Mouse (Mus musculus) stomach, embryonic 16.5 days (tissue): ENCODE measurements around the gene Chrnd. TPM values are rescaled to one million over a fixed set of nuclear protein-coding genes. Genes with fewer than 3 reads are reported as not detected.

Source experiments
- ATAC-seq: fragments of 200-750 bp; cut with Nextera tagmentation; 2 replicates; pipeline ENCODE4 v1.8.0; 2017; ENCODE audit warnings: moderate number of reproducible peaks, moderate TSS enrichment; ENCODE audit not compliant: insufficient read depth, low FRiP score
- H3K27ac ChIP-seq: fragments of 300-500 bp; sonication (generic); 2 replicates; pipeline ENCODE4 v1.5.1; 2014; ENCODE audit warnings: low read length
- H3K27me3 ChIP-seq: fragments of 300-500 bp; sonication (generic); 2 replicates; pipeline ENCODE4 v1.6.1; 2014; ENCODE audit warnings: low read length, control low read depth, mixed read lengths; ENCODE audit not compliant: control insufficient read depth, insufficient read depth
- H3K36me3 ChIP-seq: fragments of 300-500 bp; sonication (generic); 2 replicates; pipeline ENCODE4 v1.6.1; 2014; ENCODE audit warnings: low read length; ENCODE audit not compliant: control insufficient read depth, insufficient read depth
- H3K4me1 ChIP-seq: fragments of 300-500 bp; sonication (generic); 2 replicates; pipeline ENCODE4 v1.6.1; 2014; ENCODE audit warnings: low read length, control low read depth, mixed read lengths; ENCODE audit not compliant: control insufficient read depth, insufficient read depth
- H3K4me2 ChIP-seq: fragments of 300-500 bp; sonication (generic); 2 replicates; pipeline ENCODE4 v1.6.1; 2014; ENCODE audit warnings: low read depth, low read length, mixed read lengths
- H3K4me3 ChIP-seq: fragments of 300-500 bp; sonication (generic); replicated peaks from 2 replicates; pipeline ENCODE4 v1.5.1; 2014; ENCODE audit warnings: mild to moderate bottlenecking, low read length
- H3K9ac ChIP-seq: fragments of 300-500 bp; sonication (generic); 2 replicates; pipeline ENCODE4 v1.6.1; 2014; ENCODE audit warnings: low read length
- H3K9me3 ChIP-seq: fragments of 300-500 bp; sonication (generic); replicated peaks from 2 replicates; pipeline ENCODE4 v1.6.1; 2016; ENCODE audit warnings: low read length, control low read depth; ENCODE audit not compliant: control insufficient read depth
- WGBS: fragments of 180-500 bp; shearing (Covaris S2); extraction: QIAGEN DNeasy Blood & Tissue Kit; methylation state at CpG from one replicate; pipeline ENCODE4 v1.1.7; 2014; 5-methylcytosine and 5-hydroxymethylcytosine counted together
- polyA plus RNA-seq: library from polyadenylated mRNA; unstranded; fragments of >200 nt; fragmentation: Nextera tagmentation; extraction: Ambion mirVana; gene quantifications from 2 replicates; pipeline ENCODE4 v1.2.1, GENCODE M21; 2015

The Chrnd gene
- polyA plus RNA-seq = 0.10 and 2.0 TPM in 2 replicates

DNA sequence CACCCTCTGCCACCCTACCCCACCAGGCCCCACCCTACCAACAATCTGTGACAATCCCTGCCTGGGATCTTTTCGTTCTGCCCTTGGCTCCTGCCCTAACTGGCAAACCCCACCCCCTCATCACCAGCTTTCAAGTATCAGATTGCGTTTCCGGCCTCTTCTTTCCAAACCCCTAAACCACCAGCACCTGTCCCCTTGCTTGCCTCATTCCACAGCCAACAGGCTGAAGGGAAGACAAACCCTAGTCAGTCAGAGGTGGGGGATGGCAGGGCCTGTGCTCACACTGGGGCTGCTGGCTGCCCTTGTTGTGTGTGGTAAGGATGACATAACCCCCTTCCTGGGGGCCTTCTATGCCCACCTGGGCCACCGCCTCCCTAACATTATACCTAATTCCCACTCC, at the start of gene Chrnd:
Chrnd (plus strand) TSS at position 179 of the 400 bp plus-strand sequence.
- H3K27ac ChIP-seq = no peak within 1 kb of the TSS
- H3K9ac ChIP-seq = no peak within 1 kb of the TSS
- ATAC-seq = no peak
- H3K4me1 ChIP-seq = no peaks in the 10 kb centered on the region; the same call in 1 of the 2 replicates
- no peaks in the 10 kb centered on the region for H3K9me3 ChIP-seq
- H3K36me3 ChIP-seq = no peaks in the 10 kb centered on the region
- no peak within 1 kb of the TSS for H3K4me2 ChIP-seq
- peaks cover 21% of the 10 kb centered on the region for H3K27me3 ChIP-seq
- WGBS = 23% methylated on average over 4 of the region's 4 CpGs
- no peak within 1 kb of the TSS for H3K4me3 ChIP-seq

DNA sequence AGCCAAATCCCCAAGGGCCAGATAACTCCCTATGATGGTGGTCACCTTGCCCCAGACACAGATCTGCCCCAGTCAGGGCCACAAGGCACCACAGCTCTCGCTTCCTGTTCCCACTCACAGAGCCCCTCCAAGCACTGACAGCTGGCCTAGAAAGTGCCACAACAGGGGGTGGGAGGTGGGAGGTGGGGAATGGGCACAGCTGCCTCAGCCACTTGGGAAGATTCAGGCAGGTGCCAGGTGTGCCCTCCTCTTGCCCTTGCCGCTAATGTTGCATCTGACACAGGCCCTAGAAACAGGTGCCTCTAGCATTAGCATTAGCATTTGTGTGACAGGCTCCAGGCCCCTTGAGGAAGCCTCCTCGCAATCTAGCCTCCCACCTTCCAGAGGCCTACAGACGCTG, 48.9 kb upstream of the Chrnd start:
- Histone ChIP-seq H3K4me2 (no peak overlapping the region), H3K9ac (no peak overlapping the region), H3K9me3 (no peaks in the 10 kb centered on the region), H3K36me3 (no peaks in the 10 kb centered on the region), H3K27me3 (no peaks in the 10 kb centered on the region), H3K27ac (no peak overlapping the region), H3K4me3 (no peak overlapping the region), H3K4me1 (no peaks in the 10 kb centered on the region)
- ATAC-seq = no peak
- 77% methylated on average over 4 of the region's 4 CpGs for WGBS

DNA sequence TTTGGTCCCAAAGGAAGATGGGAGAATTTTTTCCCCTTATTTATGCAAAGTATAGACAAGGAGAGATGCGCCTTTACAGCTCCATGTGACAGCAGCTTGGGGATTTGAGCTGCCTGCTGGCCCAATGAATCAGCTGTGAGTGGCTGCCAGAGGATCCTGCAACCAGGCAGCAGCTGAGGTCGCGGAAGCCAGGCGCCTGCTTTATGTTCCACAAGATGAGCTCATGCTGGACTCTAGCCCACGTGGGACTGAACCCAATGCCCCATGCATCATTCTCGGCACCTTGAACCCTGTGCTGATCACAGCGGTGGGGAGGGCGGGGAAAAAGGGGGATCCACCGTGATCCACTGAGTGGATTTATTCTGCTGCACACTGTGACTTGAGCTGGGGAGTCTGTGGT, 48.0 kb upstream of the Chrnd start:
- no peaks in the 10 kb centered on the region for H3K4me1 ChIP-seq
- H3K27ac ChIP-seq = no peak overlapping the region
- H3K9ac ChIP-seq = no peak overlapping the region
- WGBS = 48% methylated on average over 9 of the region's 9 CpGs
- peak; percentile 53 for ATAC-seq
- H3K9me3 ChIP-seq = no peaks in the 10 kb centered on the region
- H3K4me2 ChIP-seq = no peak overlapping the region
- H3K4me3 ChIP-seq = no peak overlapping the region
- no peaks in the 10 kb centered on the region for H3K36me3 ChIP-seq
- no peaks in the 10 kb centered on the region for H3K27me3 ChIP-seq

DNA sequence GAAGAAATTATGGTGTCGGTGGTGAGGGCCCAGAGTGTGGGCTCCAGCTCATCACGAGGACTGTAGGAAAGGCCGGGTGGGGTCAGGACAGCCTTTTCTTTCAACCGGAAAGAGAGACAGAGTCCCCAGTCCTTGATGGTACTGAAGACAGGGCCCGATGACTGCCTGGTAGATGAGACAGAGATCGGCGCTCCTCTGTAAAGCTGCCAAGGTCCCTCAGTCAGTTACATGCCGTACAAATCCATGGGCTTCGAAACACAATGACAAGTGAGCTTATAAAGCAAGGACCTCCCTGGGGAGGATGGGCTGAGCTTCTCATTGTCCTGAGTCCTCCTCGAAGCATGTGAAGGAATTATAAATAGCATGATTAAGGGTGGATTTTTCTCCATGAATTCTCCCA, 47.3 kb upstream of the Chrnd start:
- Histone ChIP-seq H3K27me3 (no peaks in the 10 kb centered on the region; the same call in 1 of the 2 replicates), H3K27ac (no peak overlapping the region), H3K4me3 (no peak overlapping the region), H3K4me2 (no peak overlapping the region), H3K9ac (no peak overlapping the region), H3K36me3 (no peaks in the 10 kb centered on the region), H3K9me3 (no peaks in the 10 kb centered on the region), H3K4me1 (no peaks in the 10 kb centered on the region)
- ATAC-seq = no peak
- WGBS = 67% methylated on average over 10 of the region's 10 CpGs

DNA sequence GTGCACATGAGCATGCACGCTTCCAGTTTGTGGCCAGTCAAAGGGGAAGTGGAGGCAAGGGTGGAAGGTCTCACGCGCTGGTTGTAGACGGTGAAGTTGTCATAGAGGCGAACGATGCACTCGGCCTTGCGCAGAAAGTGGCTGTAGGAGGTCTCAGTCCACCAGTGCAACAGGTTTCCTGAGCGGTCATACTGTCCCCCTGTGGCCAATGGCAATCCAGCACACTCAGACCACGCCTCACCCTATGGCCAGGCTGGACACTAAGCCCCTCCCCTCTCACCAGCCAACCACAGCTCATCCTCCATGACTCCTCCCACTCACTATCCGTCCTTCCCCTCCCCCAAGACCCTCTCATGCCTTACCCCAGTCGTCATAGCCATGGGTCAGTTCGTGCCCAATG, 41.0 kb upstream of the Chrnd start:
- H3K4me1 ChIP-seq = no peaks in the 10 kb centered on the region; the same call in 1 of the 2 replicates
- no peaks in the 10 kb centered on the region for H3K9me3 ChIP-seq
- no peak overlapping the region for H3K4me3 ChIP-seq
- no peak for ATAC-seq
- no peak overlapping the region for H3K4me2 ChIP-seq
- H3K9ac ChIP-seq = no peak overlapping the region
- WGBS = 36% methylated on average over 13 of the region's 13 CpGs
- H3K27ac ChIP-seq = no peak overlapping the region
- no peaks in the 10 kb centered on the region for H3K36me3 ChIP-seq
- peaks cover 42% of the 10 kb centered on the region for H3K27me3 ChIP-seq

DNA sequence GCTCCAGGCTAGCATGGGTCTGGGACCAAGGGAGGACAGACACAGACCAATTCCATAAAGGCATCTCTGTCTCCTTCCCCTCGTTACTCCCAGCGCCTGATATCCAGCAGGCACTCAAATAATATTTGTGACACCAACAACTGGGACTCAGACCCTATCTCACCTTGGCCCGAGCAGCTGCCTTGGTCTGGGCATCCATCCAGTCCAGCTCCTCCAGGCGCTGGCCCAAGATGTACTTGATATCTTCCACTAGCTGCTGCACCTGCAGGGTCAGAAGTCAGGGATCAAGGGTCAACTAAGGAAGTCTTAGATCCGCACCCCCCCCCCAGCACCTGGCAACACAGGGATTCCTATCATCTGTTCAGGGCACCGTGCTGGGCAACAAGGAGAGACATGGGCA, 39.1 kb upstream of the Chrnd start:
- H3K36me3 ChIP-seq = no peaks in the 10 kb centered on the region
- H3K9ac ChIP-seq = no peak overlapping the region
- ATAC-seq = no peak
- no peaks in the 10 kb centered on the region; the same call in 1 of the 2 replicates for H3K4me1 ChIP-seq
- no peak overlapping the region for H3K4me3 ChIP-seq
- WGBS = 74% methylated on average over 6 of the region's 6 CpGs
- H3K9me3 ChIP-seq = no peaks in the 10 kb centered on the region
- H3K4me2 ChIP-seq = no peak overlapping the region
- no peak overlapping the region for H3K27ac ChIP-seq
- H3K27me3 ChIP-seq = peaks cover 61% of the 10 kb centered on the region

DNA sequence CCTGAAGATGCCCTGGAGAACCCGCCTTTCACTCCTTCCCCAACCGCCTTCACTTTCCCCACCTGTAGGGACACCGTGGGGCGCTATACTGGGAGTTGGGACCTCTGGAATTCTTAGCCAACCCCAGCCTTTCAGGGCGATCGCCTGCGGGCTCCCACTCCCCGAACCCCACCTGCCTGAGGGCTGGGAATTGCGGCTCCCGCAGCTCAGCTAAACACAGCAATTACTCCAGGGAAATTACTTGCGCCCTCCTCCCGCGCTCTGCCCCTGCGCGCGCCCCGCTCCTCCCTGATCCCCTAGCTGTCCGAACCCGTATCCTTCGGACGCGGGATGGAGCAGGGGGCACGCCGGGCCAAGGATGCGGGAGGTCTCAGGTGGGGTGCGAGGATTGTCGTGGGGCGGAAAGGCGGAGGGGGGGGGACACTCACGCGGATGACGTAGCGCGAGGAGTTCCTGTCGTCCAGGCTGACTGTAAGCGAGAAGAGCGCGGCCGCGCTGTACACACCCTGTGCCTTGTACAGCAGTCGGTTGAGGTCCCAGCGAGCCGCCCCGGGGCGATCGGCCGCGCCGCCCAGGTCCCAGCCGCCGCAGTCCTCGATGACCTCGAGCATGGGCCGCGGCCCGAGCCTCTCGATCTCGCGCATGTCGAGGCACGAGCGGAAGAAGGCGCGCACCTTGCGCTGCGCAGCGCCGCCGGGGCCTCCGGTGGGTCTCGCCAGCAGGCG, 36.5 kb upstream of the Chrnd start:
- Histone ChIP-seq H3K9me3 (no peaks in the 10 kb centered on the region), H3K27me3 (peaks cover 82% of the 10 kb centered on the region), H3K4me2 (peak overlapping the region; percentile 48), H3K9ac (0 out of 2 replicates have a peak overlapping the region, but pooled peaks have one; percentile 17), H3K27ac (no peak overlapping the region), H3K4me1 (no peaks in the 10 kb centered on the region; the same call in 1 of the 2 replicates), H3K36me3 (no peaks in the 10 kb centered on the region), H3K4me3 (peak overlapping the region; percentile 39)
- WGBS = 1% methylated on average over 72 of the region's 72 CpGs
- no peak for ATAC-seq

DNA sequence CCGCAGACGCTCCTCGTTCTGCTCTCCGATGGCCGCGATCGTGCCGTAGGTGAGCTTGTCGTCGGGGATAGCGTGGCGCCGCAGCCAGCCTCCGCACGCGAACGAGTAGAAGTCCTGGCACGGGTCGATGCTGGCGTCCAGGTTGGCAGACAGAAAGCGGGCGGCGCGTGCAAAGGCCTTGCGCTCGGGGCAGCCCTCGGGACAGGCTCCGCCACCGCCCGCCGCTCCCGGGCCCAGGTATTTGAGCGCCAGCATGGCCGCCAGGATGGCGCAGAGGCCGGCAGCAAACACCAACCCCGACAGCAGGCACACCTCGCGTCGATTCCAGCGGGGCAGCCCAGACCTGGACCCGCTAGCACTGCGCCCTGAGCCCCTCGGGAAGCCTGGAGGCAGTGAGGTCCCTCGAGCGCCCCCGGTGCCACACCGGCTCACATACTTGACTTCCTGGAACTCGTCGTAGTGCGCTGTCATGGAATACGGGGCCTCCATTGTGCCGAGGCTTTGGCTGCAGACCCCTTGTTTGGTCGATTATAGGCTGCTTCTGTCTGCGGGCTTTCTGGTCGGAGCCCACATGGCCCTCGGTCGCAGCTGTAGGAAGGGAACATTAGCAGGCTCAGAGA, 35.8 kb upstream of the Chrnd start:
- H3K9ac ChIP-seq = no peak overlapping the region
- H3K36me3 ChIP-seq = no peaks in the 10 kb centered on the region
- WGBS = 2% methylated on average over 58 of the region's 58 CpGs
- peaks cover 82% of the 10 kb centered on the region for H3K27me3 ChIP-seq
- H3K4me3 ChIP-seq = peak overlapping the region; percentile 39
- H3K9me3 ChIP-seq = no peaks in the 10 kb centered on the region
- no peak overlapping the region for H3K27ac ChIP-seq
- H3K4me1 ChIP-seq = no peaks in the 10 kb centered on the region; the same call in 1 of the 2 replicates
- H3K4me2 ChIP-seq = peak overlapping the region; percentile 48
- no peak for ATAC-seq

DNA sequence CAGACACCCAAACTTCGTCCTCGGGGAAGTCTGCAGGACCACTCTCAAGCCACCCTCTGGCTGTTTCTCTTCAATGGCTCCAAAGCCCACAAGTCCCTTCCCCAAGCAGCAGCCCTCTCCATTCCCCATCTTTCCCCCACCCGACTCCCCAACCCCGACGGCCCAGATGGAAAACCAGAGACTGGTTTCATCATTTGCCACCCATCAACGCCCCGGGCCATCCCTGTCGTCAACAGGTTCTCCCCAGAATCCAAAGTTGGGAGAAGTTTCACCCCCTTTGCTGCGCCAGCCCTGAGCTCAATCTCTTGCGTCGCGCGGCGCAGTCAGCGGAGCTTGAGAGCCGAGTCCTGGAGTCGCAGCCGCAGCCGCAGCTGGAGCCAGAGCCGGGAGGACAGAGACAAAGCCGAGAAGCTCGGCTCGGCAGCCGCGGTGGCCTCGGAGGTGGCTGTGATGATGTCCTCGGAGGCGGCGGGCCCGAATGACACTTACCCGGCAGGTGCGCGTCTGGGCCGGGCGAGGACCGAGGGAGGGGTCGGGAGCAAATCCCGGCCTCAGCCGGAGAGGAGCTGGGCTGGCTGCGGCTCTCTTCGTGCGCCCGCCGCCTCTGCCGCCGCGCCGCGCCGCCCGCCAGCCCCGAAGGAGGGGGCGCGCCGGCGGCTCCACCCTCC, 34.7 kb upstream of the Chrnd start:
- H3K9me3 ChIP-seq = no peaks in the 10 kb centered on the region
- no peak overlapping the region for H3K9ac ChIP-seq
- no peaks in the 10 kb centered on the region; the same call in 1 of the 2 replicates for H3K4me1 ChIP-seq
- H3K27me3 ChIP-seq = peaks cover 81% of the 10 kb centered on the region
- peak overlapping the region; percentile 52 for H3K4me2 ChIP-seq
- ATAC-seq = no peak
- H3K36me3 ChIP-seq = no peaks in the 10 kb centered on the region
- under 1% methylated on average over 39 of the region's 56 CpGs for WGBS
- peak overlapping the region; percentile 38 for H3K4me3 ChIP-seq
- no peak overlapping the region for H3K27ac ChIP-seq
